Mouse (Mus musculus): ENCODE measurements around the gene Ankrd6. TPM values are rescaled to one million over a fixed set of nuclear protein-coding genes. Genes with fewer than 3 reads are reported as not detected.
A peak's percentile ranks its signal among the peaks of the same experiment; 100 is the strongest.

The Ankrd6 gene
- total and polyA plus RNA-seq, 3 experiments, result 1.1 to 1.8 TPM; not detected in 1

DNA sequence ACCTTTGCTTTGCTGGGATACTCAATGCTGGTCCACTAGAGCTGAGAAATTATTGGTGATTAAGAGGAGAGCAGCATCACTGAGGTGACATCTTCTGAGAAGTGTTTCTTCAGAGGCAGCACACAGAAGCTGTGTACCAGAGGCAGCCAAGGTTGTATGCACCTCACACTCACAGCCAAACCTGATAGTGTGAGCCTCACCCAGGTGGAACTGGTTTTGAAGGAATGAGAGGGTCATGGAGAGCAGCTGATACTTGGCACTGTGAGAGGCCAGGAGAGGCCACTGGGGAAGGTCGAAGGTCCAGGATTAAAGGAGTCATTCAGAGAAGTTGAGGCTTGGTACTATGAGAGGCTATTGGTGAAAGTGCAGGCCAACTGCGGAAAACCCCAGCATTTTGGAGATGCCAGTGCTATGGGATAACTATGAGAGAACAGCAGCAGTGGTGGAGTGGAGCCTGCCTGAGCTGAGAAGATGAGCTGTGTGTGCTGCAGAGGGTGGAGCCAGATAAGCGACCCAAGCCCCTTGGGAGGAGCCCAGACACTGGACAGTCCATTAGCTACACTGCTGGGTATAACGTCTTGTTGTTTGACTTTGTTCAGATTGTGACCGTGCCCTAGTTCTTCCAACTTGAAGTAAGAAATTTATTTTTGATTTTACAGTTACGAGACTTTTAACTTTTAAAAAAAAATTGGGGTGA lies 33.8 kb downstream of the Ankrd6 start:
- no peak overlapping the region for H3K4me3 ChIP-seq (ENCODE audit: control insufficient read depth in 1 of 2, insufficient read depth in 1 of 2, low read depth in 2 of 2, low read length in 2 of 2)
- no peak for TF ChIP-seq TCF12 (IDR thresholded peaks at IDR 0.05; ENCODE audit: low read depth, low read length)
- no peak for TF ChIP-seq MEF2A (IDR thresholded peaks at IDR 0.05; ENCODE audit: extremely low read depth, insufficient replicate concordance, low read depth, low read length, poor library complexity, severe bottlenecking)
- TF ChIP-seq MAX (IDR thresholded peaks at IDR 0.05; ENCODE audit: low read length), result no peak
- no peak for TF ChIP-seq MAZ (IDR thresholded peaks at IDR 0.05; ENCODE audit: low read depth, low read length)
- TF ChIP-seq NRF1 (IDR thresholded peaks at IDR 0.05; ENCODE audit: insufficient read depth, low read depth, low read length, poor library complexity, severe bottlenecking), result no peak
- H3K9ac ChIP-seq (ENCODE audit: control insufficient read depth, low read depth, low read length, poor library complexity, severe bottlenecking), result no peak overlapping the region
- DNase-seq (ENCODE audit: low read depth, low spot score), result no peak
- no peaks in the 10 kb centered on the region for H3K79me2 ChIP-seq (ENCODE audit: control insufficient read depth, insufficient read depth, low read length, poor library complexity)
- no peaks in the 10 kb centered on the region for H3K9me3 ChIP-seq (replicated peaks; ENCODE audit: insufficient read depth, low read length)
- H3K4me1 ChIP-seq (ENCODE audit: control insufficient read depth in 1 of 2, insufficient read depth in 2 of 2, low read length in 2 of 2), result no peaks in the 10 kb centered on the region
- no peak overlapping the region for H3K27ac ChIP-seq (ENCODE audit: control insufficient read depth, low read depth, low read length)
- H3K36me3 ChIP-seq (ENCODE audit: control insufficient read depth in 1 of 2, insufficient read depth in 2 of 2, low read length in 2 of 2), result no peaks in the 10 kb centered on the region
- H3K27me3 ChIP-seq (ENCODE audit: control insufficient read depth in 1 of 2, insufficient read depth in 2 of 2, low read length in 2 of 2), result peaks cover 1 to 2% of the 10 kb centered on the region in 2 experiments; a peak in 2 of 4 replicates

DNA sequence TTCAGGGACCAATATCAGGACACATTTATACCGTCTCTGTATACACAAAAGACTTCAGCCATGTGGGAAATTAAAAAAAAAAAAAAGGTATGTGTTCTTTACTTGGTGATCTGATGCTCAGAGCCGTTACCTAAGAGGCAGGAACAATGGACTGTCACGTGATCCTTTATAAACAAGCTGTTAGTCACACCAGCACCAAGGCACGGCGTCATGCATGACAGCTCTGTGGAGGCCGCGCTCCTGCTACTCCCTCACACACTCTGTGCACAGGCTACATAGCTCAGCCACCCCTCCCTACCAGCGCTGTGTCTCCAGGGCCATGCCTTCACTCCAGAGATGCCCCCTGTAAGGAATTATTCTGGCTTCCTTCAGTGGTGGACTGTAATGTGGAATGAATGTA lies 34.7 kb downstream of the Ankrd6 start:
- Histone ChIP-seq H3K79me2 (ENCODE audit: control insufficient read depth, insufficient read depth, low read length, poor library complexity) (no peaks in the 10 kb centered on the region), H3K4me1 (ENCODE audit: control insufficient read depth in 1 of 2, insufficient read depth in 2 of 2, low read length in 2 of 2) (no peaks in the 10 kb centered on the region), H3K4me3 (ENCODE audit: control insufficient read depth in 1 of 2, insufficient read depth in 1 of 2, low read depth in 2 of 2, low read length in 2 of 2) (no peak overlapping the region), H3K36me3 (ENCODE audit: control insufficient read depth in 1 of 2, insufficient read depth in 2 of 2, low read length in 2 of 2) (no peaks in the 10 kb centered on the region), H3K9ac (ENCODE audit: control insufficient read depth, low read depth, low read length, poor library complexity, severe bottlenecking) (no peak overlapping the region), H3K27ac (ENCODE audit: control insufficient read depth, low read depth, low read length) (no peak overlapping the region), H3K27me3 (ENCODE audit: control insufficient read depth in 1 of 2, insufficient read depth in 2 of 2, low read length in 2 of 2) (peaks cover 0 to 1% of the 10 kb centered on the region in 2 experiments; a peak in 2 of 4 replicates), H3K9me3 (replicated peaks; ENCODE audit: insufficient read depth, low read length) (no peaks in the 10 kb centered on the region)
- DNase-seq (ENCODE audit: low read depth, low spot score), result no peak
- TF ChIP-seq MYC (IDR thresholded peaks at IDR 0.05; ENCODE audit: low read depth, low read length) (no peak), EP300 (IDR thresholded peaks at IDR 0.05; ENCODE audit: low read depth in 1 of 2, low read length in 2 of 2) (no peak), RCOR1 (IDR thresholded peaks at IDR 0.05; ENCODE audit: low read depth, low read length) (no peak), TCF12 (IDR thresholded peaks at IDR 0.05; ENCODE audit: low read depth, low read length) (no peak), POLR2AphosphoS5 (IDR thresholded peaks at IDR 0.05; ENCODE audit: borderline replicate concordance, low read depth, low read length) (no peak)

DNA sequence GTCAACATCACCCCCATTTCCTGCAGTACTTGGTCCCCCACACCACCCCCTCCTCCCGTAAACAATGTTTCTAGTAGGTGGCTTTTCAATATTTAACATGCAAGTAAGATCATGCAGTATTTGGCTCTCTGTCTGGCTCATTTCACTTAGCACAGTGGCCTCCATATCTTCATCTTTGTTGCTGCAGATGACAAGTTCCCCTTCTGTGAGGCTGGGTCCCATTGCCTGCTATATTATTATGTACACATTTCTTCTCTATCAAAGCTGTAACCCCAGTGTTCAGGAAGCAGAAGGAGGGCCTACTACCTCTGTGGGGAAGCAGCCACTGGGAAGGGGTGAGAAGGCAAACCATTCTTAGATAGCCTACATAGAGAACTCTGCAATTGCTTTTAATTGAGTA lies 40.6 kb downstream of the Ankrd6 start:
- no peaks in the 10 kb centered on the region for H3K27me3 ChIP-seq (ENCODE audit: control insufficient read depth in 1 of 2, insufficient read depth in 2 of 2, low read length in 2 of 2)
- no peak overlapping the region for H3K4me3 ChIP-seq (ENCODE audit: control insufficient read depth in 1 of 2, insufficient read depth in 1 of 2, low read depth in 2 of 2, low read length in 2 of 2)
- peaks cover 0 to 9% of the 10 kb centered on the region in 2 experiments; a peak in 2 of 4 replicates for H3K36me3 ChIP-seq (ENCODE audit: control insufficient read depth in 1 of 2, insufficient read depth in 2 of 2, low read length in 2 of 2)
- H3K27ac ChIP-seq (ENCODE audit: control insufficient read depth, low read depth, low read length), result no peak overlapping the region
- H3K9ac ChIP-seq (ENCODE audit: control insufficient read depth, low read depth, low read length, poor library complexity, severe bottlenecking), result no peak overlapping the region
- no peaks in the 10 kb centered on the region for H3K9me3 ChIP-seq (replicated peaks; ENCODE audit: insufficient read depth, low read length)
- H3K79me2 ChIP-seq (ENCODE audit: control insufficient read depth, insufficient read depth, low read length, poor library complexity), result no peaks in the 10 kb centered on the region
- TF ChIP-seq GATA1 (IDR thresholded peaks at IDR 0.05; ENCODE audit: low read depth, low read length) (peak; percentile 37; the same call in 1 of the 2 replicates), MYB (IDR thresholded peaks at IDR 0.05; ENCODE audit: low read depth, low read length) (no peak)
- DNase-seq (ENCODE audit: low read depth, low spot score), result peak; percentile 63
- peaks cover 0 to 2% of the 10 kb centered on the region in 2 experiments; a peak in 2 of 4 replicates for H3K4me1 ChIP-seq (ENCODE audit: control insufficient read depth in 1 of 2, insufficient read depth in 2 of 2, low read length in 2 of 2)
